Mouse (Mus musculus) megakaryocyte progenitor cell, adult 5-6 weeks (primary cell): ENCODE measurements around the gene Atg7. TPM values are rescaled to one million over a fixed set of nuclear protein-coding genes. Genes with fewer than 3 reads are reported as not detected.

ENCODE experiments used
- ATAC-seq: replicated peaks from 2 replicates; pipeline ENCODE4 v1.8.0; 2016; ENCODE audit warnings: mild to moderate bottlenecking, moderate TSS enrichment, inconsistent platforms; ENCODE audit not compliant: poor library complexity
- total RNA-seq, 2 experiments: library from RNA; stranded (forward) in 1 of 2; stranded (reverse) in 1 of 2; fragments of 157-497, 149-512 nt in 1 of 2; fragments of 200-1000 nt in 1 of 2; gene quantifications; 2 replicates each; pipeline versions ENCODE4 v1.2.3 to v1.2.4; 2015 to 2017

Atg7 gene
- total RNA-seq, 2 experiments from 2014 or later, result 17.5 to 18.1 TPM

- ATAC-seq, result peak; percentile 94
Measured at GRCm38 (mm10) chr6:114781415-114782240, 138.7 kb downstream of the Atg7 start.

- no peak for ATAC-seq
Measured at GRCm38 (mm10) chr6:114782486-114782885, 139.6 kb downstream of the Atg7 start.

DNA sequence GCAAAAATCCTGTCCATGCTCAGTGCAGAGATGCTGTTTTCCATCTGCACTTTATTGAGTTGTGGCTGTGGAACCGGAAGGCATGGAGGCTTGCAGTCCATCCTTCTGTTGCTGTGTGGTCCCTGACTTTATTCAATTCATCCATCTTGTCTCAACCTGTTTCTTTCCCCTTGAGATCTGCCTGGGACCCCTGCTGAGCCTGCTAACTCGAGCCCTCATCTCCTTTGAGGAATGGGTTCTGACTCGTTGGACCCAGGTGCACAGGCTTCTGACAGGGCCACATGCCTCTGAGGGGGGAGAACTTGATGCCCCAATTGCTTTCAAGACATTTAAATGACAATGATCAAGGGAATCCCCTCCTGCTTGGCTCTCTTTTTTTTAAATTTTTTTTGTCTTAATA, 143.6 kb downstream of the Atg7 start:
- ATAC-seq, result no peak

- ATAC-seq, result no peak
Measured at GRCm38 (mm10) chr6:114787606-114788005, 144.7 kb downstream of the Atg7 start.

DNA sequence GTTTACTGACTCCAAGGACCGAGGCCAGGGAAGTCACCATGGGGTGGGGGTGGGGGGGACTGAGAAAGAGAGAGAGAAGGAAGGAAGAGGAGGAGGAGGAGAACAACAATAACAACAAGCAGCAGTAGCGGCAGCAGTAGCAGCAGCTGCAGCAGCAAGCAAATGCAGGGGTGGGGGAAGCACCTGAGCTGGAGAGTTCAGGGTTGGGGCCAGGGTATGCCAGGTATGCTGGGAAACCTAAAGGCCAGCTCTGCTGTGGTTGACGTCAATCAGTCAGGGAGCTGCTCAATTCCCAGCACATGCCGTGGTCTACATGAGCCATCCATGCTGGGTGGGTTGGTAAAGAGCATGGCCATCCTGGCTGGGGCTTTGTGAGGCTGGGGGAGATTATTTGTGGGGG, 145.8 kb downstream of the Atg7 start:
- ATAC-seq, result no peak

DNA sequence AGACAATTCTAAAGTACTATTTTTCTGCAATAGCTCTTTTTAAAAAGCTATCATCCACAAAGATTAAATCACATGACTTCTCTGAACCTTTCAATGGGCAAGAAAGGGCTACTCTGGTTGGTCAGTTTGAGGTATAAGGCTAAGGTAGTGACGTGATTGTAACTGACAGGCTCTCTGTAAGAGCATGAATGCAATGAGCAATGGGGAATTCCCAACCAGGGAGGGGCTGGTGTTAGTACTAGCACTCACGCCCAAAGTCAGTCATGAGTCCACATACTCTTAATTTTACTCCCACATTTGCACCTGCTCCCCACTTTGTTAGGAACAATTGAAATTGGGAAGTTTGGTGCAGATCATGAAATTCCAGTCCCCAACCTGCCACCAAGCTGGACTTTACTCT, 147.2 kb downstream of the Atg7 start:
- ATAC-seq, result no peak

DNA sequence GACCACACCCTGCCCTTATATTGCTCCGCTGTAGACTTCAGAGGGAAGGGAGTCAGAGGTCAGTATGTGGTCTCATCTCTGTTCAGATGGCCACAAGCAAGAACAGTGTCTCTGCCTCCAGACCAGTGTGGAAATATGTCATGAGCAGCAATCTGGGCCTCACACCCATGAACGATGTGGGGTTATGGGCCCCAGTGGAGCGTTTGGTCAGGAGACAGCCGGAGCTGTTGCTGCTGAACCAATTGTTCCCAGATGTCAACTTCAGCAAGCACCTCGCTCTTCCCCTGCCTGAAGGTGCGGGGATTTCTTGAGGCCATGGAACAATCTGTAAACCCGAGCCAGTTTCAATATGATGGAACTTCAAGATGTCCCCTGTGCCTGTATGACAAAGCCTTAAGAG, 148.0 kb downstream of the Atg7 start:
- ATAC-seq, result no peak

DNA sequence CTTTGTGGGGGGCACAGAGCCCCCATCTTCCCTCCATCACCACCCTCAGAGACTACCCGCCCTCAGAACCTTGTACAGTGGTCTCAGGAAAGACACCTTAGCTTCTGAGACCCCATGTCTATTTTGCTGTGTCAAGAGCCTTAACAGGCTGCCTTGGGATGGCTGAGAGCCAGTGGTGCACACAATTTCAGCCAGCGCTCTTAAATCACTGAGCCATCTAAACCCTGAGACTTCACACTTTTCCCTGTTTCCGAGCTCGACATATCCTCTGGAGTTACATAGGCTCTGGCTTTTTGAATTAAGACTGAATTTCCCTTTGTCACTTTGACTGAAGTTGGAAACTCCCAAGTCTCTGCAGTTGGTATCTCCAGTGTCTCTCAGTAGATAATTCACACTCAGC, 148.9 kb downstream of the Atg7 start:
- no peak for ATAC-seq

DNA sequence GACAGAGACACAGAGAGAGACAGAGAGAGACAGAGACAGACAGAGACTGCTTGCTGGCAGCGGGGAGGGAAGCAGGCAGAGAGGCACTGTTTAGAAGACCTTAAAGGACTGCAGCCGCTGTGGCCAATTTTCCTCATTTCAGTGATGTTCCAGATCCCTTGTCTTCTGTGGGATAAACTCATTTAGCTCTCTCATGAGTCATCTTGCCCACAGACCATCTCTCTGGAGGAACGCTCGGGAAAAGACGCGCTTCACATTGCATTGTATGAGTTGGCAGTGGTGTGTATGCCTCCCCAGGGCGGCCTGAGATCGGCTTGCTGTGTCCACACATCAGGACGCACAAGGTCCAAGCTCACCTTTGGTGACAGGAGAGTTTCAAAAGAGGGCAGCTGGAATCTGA, 151.8 kb downstream of the Atg7 start:
- ATAC-seq, result no peak

- no peak for ATAC-seq
Measured at GRCm38 (mm10) chr6:114795706-114796325, 152.9 kb downstream of the Atg7 start.

DNA sequence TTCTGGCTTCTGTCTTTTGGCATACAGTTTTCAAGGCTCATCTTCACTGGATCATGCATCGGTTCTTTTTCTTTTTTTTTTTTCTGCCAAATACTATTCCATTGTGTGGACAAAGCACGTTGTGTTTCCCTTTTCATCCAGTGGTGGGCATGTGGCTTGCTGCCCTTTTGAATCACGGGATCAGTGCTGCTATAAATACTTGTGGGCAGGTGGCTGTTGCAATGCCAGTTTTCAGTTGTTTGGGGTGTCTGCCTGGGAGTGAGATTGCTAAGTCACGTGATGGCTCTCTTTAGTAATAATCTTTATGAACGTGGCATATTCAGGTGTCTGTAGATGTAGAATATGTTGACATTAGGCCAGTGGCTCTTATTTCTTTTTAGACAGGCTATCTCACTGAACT, 155.0 kb downstream of the Atg7 start:
- ATAC-seq, result peak; percentile 83

DNA sequence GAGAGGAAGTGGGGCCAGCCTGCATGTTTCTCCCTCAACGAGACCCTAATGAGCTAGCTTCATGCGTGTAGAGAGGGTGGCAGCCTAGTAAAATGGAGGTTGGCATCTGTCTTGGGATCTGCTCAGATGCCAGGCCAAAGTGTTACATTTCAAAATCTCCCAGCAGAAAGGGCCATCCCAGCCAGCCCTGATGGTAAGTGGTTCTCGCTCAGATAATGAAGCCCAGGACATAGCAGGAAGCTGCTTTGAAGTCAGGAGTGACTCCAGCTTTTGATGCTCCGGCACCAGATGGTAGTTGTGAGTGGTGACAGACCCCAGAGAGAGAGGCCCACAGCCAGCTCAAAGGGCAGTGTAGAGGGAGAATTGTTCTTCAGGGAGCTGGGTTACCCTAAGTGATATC, 155.8 kb downstream of the Atg7 start:
- no peak for ATAC-seq

DNA sequence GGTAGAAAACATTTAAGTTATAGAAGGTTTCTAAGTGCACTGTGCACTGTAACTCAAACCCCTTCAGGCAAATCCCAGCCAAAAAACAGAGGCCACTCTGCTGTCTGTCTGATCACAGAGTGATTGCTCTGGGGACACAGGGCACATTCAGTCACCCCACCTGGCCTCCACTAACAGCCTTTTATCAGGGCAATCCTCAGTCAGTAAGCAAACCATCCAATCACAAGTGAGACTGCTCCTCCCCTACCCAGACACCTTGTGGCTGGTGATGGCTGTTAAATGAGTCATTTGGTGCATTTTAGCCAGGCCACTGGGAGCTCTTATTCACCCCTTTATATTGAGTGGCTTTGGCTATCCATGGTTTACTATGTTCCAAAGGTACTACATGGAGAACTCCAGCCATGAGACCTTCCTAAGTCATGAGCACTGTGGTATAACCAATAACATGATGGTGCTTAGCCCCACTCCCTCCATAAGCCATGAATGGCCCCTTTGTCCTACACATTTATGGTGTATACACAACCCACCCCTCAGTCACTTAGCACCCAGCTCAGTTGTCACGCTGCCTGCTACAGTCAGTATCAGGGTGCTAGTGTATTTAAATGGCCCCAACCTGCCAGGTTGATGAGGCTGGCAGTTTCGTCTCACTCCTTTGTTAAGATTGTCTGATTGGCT, 157.5 kb downstream of the Atg7 start:
- no peak for ATAC-seq

GRCm38 (mm10) chr6:114803915-114804535, 161.1 kb downstream of the Atg7 start:
- ATAC-seq, result no peak

GRCm38 (mm10) chr6:114804866-114805265, 162.0 kb downstream of the Atg7 start:
- ATAC-seq, result no peak

- no peak for ATAC-seq
Measured at GRCm38 (mm10) chr6:114805927-114806326, 163.0 kb downstream of the Atg7 start.

DNA sequence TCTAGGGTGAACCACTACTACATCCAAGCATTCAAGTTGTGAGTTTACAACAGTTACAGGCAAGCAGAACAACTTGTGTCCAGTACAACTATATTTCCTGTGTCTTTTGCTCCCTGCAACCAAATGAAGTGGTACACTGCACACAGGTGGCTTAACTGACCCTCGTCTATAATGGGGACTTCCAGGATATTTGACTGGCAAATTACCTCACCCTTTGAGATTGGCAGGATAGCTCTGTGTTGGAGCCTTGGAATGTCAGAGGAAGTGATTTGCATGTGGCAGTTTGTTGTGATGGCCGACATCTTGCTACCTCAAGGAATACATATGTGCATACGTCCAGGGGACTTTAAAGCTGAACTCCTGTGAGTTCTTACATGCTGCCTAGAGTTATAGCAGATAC, 164.6 kb downstream of the Atg7 start:
- no peak for ATAC-seq

DNA sequence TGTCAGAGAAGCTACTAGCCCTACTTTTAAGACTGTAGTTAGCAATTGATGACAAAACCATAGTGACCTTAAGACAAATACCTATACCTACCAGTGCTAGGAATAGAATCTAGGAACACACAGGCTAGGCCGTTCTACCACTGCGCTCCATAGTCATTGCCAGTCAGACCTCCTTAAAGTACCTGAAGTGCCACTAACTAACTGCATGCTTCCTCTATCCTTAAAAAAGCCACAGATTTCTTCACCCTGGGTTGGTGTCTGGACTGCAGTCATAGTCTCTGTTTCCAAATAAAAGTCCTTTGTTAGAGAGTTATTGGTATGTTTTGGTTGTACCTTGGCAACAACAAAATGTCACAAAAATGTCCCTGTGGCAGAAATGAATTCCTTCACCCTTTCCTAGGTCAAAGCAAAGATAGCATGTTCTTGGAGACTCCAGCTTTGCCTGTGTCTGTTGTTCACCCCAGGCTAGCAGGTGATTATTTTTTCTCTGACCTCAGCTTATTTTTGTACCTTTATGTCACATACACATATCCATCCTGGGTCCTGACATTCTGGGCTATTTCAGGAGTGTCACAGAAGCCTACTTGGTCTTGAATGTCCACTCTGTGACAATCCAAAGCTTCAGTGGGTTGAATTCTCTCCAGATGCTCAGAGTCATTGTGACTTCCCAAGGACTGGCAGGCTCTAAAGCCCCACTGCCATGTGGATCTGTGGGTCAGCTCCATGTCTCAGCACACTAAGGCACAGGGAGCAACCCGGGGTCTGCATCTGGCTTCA, 165.9 kb downstream of the Atg7 start:
- ATAC-seq, result peak; percentile 65

GRCm38 (mm10) chr6:114809431-114809811, 166.5 kb downstream of the Atg7 start:
- no peak for ATAC-seq

DNA sequence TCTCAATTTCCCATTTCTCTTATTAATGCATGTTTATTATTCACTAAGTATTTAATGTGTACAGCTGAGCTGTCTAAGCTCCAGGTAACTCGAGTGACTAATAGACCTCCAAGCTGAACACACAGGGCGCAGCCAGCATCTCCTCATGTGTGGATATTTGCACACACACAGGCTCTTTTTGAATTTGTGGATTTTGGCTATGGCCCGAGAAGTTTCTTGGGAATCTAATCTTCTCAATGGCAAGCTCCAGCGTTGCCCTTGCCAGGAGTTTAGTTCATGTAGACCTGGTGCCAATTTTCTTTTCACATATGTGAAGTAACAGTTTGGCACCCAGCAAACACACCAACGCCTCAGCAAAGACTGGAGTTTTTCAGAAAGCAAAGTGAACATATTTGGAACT, 169.4 kb downstream of the Atg7 start:
- no peak for ATAC-seq

DNA sequence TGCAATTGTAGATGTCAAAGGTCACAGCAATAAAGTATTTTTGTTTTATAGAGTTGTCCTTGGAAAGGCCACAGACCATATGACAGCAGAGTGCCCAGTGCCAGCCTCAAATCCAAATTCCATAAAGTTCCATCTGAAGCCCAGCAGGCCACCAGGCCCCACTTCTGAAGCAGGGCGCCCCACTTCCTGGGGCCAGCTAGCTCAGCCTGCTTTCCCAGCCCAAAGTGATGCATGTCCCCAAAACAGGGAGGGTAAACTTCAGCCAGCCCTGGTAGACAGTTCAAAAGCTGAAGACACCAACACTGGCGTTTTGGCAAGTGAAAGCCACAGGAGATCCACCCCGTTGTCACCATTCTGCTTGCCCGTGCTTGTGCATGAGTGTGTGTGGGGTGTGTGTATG, 169.9 kb downstream of the Atg7 start:
- no peak for ATAC-seq
